Mouse (Mus musculus) CD4-positive, CD25-positive, alpha-beta regulatory T cell (primary cell): Measurements from ENCODE around the gene Ppa1. TPM values are rescaled to one million over a fixed set of nuclear protein-coding genes. Genes with fewer than 3 reads are reported as not detected.

ENCODE experiments used
- polyA plus RNA-seq: library from polyadenylated mRNA; unstranded; fragments of 100-300 nt; shearing (Covaris generic); gene quantifications from one replicate; pipeline ENCODE4 v1.2.1, GENCODE M21; 2017

The Ppa1 gene
- 73.2 TPM for polyA plus RNA-seq

DNA sequence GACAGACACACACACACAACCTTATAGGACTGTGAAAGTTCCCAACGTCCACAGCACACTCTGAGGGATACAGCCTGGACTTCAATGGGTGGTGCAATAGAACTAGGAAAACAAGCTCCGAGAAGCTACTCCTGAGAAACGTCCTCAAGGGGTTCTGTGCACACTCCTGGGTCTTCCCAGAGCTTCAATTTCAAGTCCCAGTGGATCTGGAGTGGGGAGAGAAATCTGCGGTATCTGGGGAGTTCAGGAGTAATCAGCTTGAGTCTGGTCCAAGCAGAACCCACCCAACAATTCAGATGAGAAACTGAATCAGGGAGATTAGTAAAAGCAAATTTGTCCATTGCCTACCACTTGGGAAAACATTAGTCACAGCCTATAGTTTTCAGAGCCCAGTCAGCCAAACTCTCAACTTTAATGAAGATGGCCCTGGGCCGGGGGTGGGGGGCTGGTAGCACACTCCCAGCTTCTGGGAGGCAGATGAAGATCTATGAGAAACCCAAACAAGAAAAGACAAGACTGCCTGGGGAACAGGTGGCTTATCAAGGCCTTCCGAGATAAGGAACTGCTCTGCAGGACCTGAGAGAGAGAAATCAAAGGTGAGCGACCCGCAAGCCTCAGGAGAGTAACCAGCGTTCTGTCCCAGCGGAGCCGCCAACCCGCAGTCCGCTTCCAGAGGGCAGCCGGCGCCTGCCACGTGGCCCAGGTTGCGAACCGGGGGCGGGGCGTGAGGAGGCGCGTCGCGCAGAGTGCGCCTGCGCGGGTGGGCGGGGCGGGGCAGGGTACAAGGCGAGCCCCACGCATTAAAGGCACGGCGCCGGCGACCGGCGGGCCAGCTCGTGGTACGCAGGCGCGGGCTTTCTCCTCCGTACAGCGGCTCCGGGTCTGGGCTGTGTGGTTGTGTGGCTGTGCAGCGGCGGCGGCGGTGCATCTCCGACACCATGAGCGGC is at the start of gene Ppa1:
Gene Ppa1 (plus strand): TSS at position 763 of the 947 bp plus-strand sequence.

DNA sequence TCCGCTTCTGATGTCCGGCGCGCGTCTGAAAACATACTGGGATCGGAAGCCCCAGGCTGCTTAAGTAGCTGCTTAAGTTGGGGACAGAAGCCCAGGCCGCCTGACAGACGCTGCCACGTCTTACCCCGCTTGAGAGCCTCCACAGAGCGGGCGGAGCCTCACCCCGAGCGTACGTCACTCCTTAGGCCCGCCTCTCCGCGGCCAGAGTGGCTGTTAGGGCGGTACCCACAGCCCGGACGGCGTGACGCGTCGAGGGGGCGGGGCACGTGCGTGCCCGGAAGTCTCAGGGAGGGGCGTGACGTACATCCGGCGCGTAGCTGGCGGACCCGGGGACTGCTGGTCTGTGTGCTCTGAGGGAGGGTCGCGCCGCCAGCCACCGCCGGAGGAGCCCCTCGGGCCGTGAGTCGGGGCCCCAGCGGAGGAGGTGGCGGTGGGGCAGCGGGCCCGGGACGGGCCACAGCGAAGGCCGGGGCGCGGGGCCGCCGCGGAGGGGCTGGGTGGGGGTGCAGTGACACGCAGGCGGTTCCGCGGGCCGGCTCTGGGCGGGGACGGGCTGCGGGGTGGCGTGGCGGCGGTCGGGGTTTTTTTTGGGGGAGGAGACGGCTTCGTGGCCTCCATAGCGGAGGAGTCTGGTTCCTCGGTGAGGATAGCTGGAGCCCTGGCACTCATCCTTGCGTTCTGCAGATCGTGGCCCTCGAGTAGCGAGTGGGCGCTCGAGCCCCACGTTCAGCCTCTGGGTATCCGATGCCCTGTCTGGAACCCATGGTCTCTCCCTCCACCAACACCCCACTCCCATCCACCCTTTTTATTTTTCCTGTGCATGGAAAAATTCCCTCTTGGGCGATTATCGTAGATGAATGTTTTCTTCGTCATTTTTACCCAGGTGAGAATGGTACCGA is 31.9 kb downstream of the Ppa1 start, which contains the start of gene Sar1a:
Gene Sar1a (plus strand): TSS at position 285 of the 899 bp plus-strand sequence.

DNA sequence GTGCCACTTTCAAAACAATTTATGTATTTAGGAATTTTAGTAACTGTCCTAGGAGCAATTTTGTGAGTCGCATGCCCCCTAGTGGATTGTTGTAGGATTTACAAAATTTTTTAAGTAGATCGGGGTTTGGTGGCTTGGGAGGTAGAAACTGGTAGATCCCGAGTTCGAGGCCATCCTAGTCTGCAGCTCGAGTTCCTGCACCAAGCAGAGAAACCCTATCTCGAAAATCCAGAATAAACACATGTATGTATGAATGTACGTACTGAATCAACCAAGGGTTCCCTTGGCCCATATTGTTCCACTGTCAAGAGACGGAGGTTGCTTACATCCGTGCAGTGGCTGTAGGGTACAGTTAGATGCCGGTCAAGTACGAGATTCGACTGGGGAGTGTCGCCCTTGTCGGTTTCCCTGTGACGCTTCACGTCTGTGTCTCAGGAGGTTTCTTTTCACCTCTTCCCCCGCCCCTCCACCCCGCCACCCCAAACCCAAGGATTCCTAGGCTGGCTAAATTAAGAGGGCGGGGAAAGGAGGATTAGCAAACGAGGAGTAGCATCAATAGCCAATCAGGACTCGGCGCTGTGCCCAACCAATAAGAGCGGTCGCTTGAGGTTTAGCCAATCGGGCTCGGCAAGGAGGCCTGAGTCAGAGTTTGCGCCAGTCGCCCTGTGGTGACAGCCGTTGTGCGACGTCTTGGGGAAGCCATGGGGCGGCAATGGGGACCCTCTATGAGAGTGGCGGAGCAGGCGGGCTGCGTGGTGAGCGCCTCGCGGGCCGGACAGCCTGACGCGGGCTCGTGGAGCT is 46.7 kb downstream of the Ppa1 start, which contains the start of gene Tysnd1:
Gene Tysnd1 (plus strand): TSS at position 645 of the 801 bp plus-strand sequence.

DNA sequence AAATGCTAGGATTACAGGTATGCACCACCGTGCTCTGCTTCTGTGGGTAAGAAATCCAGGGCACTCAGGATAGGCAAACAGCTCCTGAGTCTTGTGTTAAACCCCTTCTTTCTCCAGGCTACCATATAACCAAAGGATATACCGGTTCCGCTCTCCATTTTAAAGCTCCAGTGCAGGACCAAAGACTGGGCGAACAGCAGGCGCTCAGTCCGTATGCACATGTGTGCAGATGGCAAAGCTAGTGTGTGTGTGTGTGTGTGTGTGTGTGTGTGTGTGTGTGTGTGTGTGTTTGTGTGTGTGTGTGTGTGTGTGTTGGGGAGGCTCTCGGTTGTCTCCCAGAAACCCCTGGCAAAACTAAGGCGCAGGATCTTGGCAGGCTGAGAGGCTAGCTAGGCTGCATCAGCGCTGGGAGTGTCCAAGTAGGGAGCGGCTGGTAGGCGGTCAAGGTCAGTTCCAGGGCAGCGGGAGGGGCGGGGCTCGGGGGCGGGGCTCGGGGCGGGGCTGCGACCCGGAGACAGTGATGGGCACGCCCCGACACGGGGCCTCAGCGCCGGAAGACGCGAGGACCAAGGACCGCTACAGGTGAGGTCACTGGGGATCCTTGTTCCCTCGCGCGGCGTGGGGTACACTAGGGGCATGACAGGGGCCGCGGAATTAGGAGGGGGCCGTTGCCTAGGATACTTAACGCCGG is 66.6 kb downstream of the Ppa1 start, which contains the start of gene Aifm2:
Gene Aifm2 (plus strand): TSS at position 493 of the 691 bp plus-strand sequence.

Other genes starting within 250 kb of the Ppa1 start
- not detected for gene Nodal, start 230.6 kb upstream of the Ppa1 start, polyA plus RNA-seq
- gene Eif4ebp2, start 195.9 kb upstream of the Ppa1 start, polyA plus RNA-seq: 21.0 TPM
- gene Lrrc20, start 172.8 kb upstream of the Ppa1 start, polyA plus RNA-seq: 8.3 TPM
- not detected for gene Npffr1, start 53.1 kb upstream of the Ppa1 start, polyA plus RNA-seq
- 145 TPM for gene Sar1a, start 31.7 kb downstream of the Ppa1 start, polyA plus RNA-seq
- 32.1 TPM for gene Tysnd1, start 47.0 kb downstream of the Ppa1 start, polyA plus RNA-seq
- 2.8 TPM for gene Aifm2, start 66.7 kb downstream of the Ppa1 start, polyA plus RNA-seq
- not detected for gene H2afy2, start 135.6 kb downstream of the Ppa1 start, polyA plus RNA-seq